Mouse (Mus musculus) olfactory bulb, adult 2 months (tissue): ENCODE measurements at regions not wholly inside any gene's neighbourhood (a gene's known extent, or its start where the extent isn't known, plus 50 kb on each side); places are given as distances from the start of the nearest gene placed in this dataset.

Source experiments
- CTCF ChIP-seq: fragments of 200-500 bp; IDR thresholded peaks from 2 replicates; pipeline ENCODE4 v1.5.1; 2012; ENCODE audit warnings: low read depth, mild to moderate bottlenecking, low read length, moderate library complexity; ENCODE audit not compliant: insufficient read depth
- POLR2A ChIP-seq: fragments of 200-500 bp; IDR thresholded peaks from 2 replicates; pipeline ENCODE4 v1.6.1; 2012; ENCODE audit warnings: mild to moderate bottlenecking, low read depth, low read length, moderate library complexity; ENCODE audit not compliant: insufficient read depth

GRCm38 (mm10) chr14:120669665-120670064 is 191.4 kb downstream of the Rap2a start:
- TF ChIP-seq CTCF (no peak), POLR2A (no peak)
